Mouse (Mus musculus) intestine, postnatal 0 days (tissue): ENCODE data around the gene Fbxw2. TPM values are rescaled to one million over a fixed set of nuclear protein-coding genes. Genes with fewer than 3 reads are reported as not detected.
"Not testable (repeated sequence)": the region's sequence is repeated elsewhere in the genome, so short reads cannot be mapped to it uniquely, and the experiment has no call there.

Source experiments
- ATAC-seq: fragments of 200-750 bp; cut with Nextera tagmentation; 2 replicates; pipeline ENCODE4 v1.8.0; 2017; ENCODE audit warnings: mild to moderate bottlenecking, moderate TSS enrichment, moderate library complexity
- H3K27ac ChIP-seq: fragments of 300-500 bp; sonication (generic); 2 replicates; pipeline ENCODE4 v1.5.1; 2014; ENCODE audit warnings: mild to moderate bottlenecking, low read depth, low read length, moderate library complexity
- H3K27me3 ChIP-seq: fragments of 300-500 bp; sonication (generic); replicated peaks from 2 replicates; pipeline ENCODE4 v1.6.1; 2014; ENCODE audit warnings: low read length, mixed read lengths; ENCODE audit not compliant: control insufficient read depth, insufficient read depth
- H3K36me3 ChIP-seq: fragments of 300-500 bp; sonication (generic); 2 replicates; pipeline ENCODE4 v1.6.1; 2014; ENCODE audit warnings: mild to moderate bottlenecking, moderate library complexity; ENCODE audit not compliant: control insufficient read depth, insufficient read depth
- H3K4me1 ChIP-seq: fragments of 300-500 bp; sonication (generic); replicated peaks from 2 replicates; pipeline ENCODE4 v1.6.1; 2014; ENCODE audit warnings: antibody characterized with exemption, low read length, mixed read lengths; ENCODE audit not compliant: control insufficient read depth, insufficient read depth
- H3K4me2 ChIP-seq: fragments of 300-500 bp; sonication (generic); replicated peaks from 2 replicates; pipeline ENCODE4 v1.6.1; 2014; ENCODE audit warnings: low read depth, mild to moderate bottlenecking, moderate library complexity
- H3K4me3 ChIP-seq: fragments of 300-500 bp; sonication (generic); 2 replicates; pipeline ENCODE4 v1.5.1; 2014; ENCODE audit warnings: low read depth, low read length
- H3K9ac ChIP-seq: fragments of 300-500 bp; sonication (generic); 2 replicates; pipeline ENCODE4 v1.6.1; 2014; ENCODE audit warnings: mild to moderate bottlenecking, low read depth, low read length
- H3K9me3 ChIP-seq: fragments of 300-500 bp; sonication (generic); 2 replicates; pipeline ENCODE4 v1.6.1; 2016; ENCODE audit warnings: mixed run types; ENCODE audit not compliant: control insufficient read depth
- CTCF ChIP-seq: sonication (generic); IDR thresholded peaks from 2 replicates; pipeline ENCODE4 v1.5.1; 2016; ENCODE audit warnings: low read depth, mild to moderate bottlenecking, control low read depth, antibody characterized with exemption, moderate library complexity
- WGBS: fragments of 180-500 bp; shearing (Covaris S2); extraction: QIAGEN DNeasy Blood & Tissue Kit; methylation state at CpG from one replicate; pipeline ENCODE4 v1.1.7; 2014; 5-methylcytosine and 5-hydroxymethylcytosine counted together
- polyA plus RNA-seq: library from polyadenylated mRNA; unstranded; fragments of >200 nt; fragmentation: Nextera tagmentation; extraction: Ambion mirVana; gene quantifications from 2 replicates; pipeline ENCODE4 v1.2.1, GENCODE M21; 2015

The Fbxw2 gene
- polyA plus RNA-seq, 1 experiment from 2014 or later, result 36.8 TPM

GRCm38 (mm10) chr2:34804815-34805214 lies 21.3 kb downstream of the Fbxw2 start:
- Histone ChIP-seq H3K9me3 (no peaks in the 10 kb centered on the region), H3K36me3 (peaks cover 15% of the 10 kb centered on the region), H3K27ac (no peak overlapping the region), H3K4me3 (no peak overlapping the region), H3K4me2 (no peak overlapping the region), H3K27me3 (no peaks in the 10 kb centered on the region), H3K4me1 (0 out of 2 replicates have a peak, but pooled peaks cover 3% of the 10 kb centered on the region), H3K9ac (no peak overlapping the region)
- no peak for TF ChIP-seq CTCF
- no peak for ATAC-seq
- WGBS, result 41% methylated on average over 1 of the region's 1 CpGs

GRCm38 (mm10) chr2:34804172-34804571 lies 21.9 kb downstream of the Fbxw2 start:
- Histone ChIP-seq H3K4me1 (0 out of 2 replicates have a peak, but pooled peaks cover 3% of the 10 kb centered on the region), H3K4me3 (no peak overlapping the region), H3K9me3 (no peaks in the 10 kb centered on the region), H3K4me2 (peak overlapping the region; percentile 61; the same call in 1 of the 2 replicates), H3K27me3 (no peaks in the 10 kb centered on the region), H3K27ac (no peak overlapping the region), H3K36me3 (peaks cover 13% of the 10 kb centered on the region), H3K9ac (no peak overlapping the region)
- WGBS, result 97% methylated on average over 2 of the region's 2 CpGs
- no peak for TF ChIP-seq CTCF
- ATAC-seq, result no peak

GRCm38 (mm10) chr2:34803746-34804145 lies 22.4 kb downstream of the Fbxw2 start:
- Histone ChIP-seq H3K4me3 (0 out of 2 replicates have a peak overlapping the region, but pooled peaks have one; percentile 5), H3K27me3 (no peaks in the 10 kb centered on the region), H3K36me3 (peaks cover 13% of the 10 kb centered on the region), H3K9ac (no peak overlapping the region), H3K9me3 (no peaks in the 10 kb centered on the region), H3K27ac (no peak overlapping the region), H3K4me1 (0 out of 2 replicates have a peak, but pooled peaks cover 3% of the 10 kb centered on the region), H3K4me2 (peak overlapping the region; percentile 61)
- 62% methylated on average over 3 of the region's 3 CpGs for WGBS
- TF ChIP-seq CTCF, result no peak
- ATAC-seq, result no peak

- peak; percentile 20; the same call in 1 of the 2 replicates for TF ChIP-seq CTCF
- H3K27me3 ChIP-seq, H3K9me3 ChIP-seq, H3K4me1 ChIP-seq, H3K36me3 ChIP-seq: not testable (repeated sequence)
- under 1% methylated on average over 27 of the region's 32 CpGs for WGBS
- Histone ChIP-seq H3K4me3 (peak overlapping the region; percentile 68), H3K9ac (peak overlapping the region; percentile 71), H3K4me2 (peak overlapping the region; percentile 61), H3K27ac (peak overlapping the region; percentile 87)
- peak; percentile 34 for ATAC-seq
Observed at GRCm38 (mm10) chr2:34802565-34803245, 23.4 kb downstream of the Fbxw2 start.

- Histone ChIP-seq H3K36me3 (peaks cover 6% of the 10 kb centered on the region; the same call in 1 of the 2 replicates), H3K27me3 (no peaks in the 10 kb centered on the region), H3K4me2 (peak overlapping the region; percentile 61), H3K4me1 (0 out of 2 replicates have a peak, but pooled peaks cover 3% of the 10 kb centered on the region), H3K4me3 (peak overlapping the region; percentile 68), H3K9me3 (no peaks in the 10 kb centered on the region), H3K9ac (peak overlapping the region; percentile 71), H3K27ac (peak overlapping the region; percentile 87)
- peak; percentile 94 for ATAC-seq
- TF ChIP-seq CTCF, result peak; percentile 44
- WGBS, result 6% methylated on average over 39 of the region's 39 CpGs
Observed at GRCm38 (mm10) chr2:34801516-34802482, 24.3 kb downstream of the Fbxw2 start.

- H3K27me3 ChIP-seq, result no peaks in the 10 kb centered on the region
- H3K9ac ChIP-seq, result no peak overlapping the region
- H3K4me1 ChIP-seq, result 0 out of 2 replicates have a peak, but pooled peaks cover 3% of the 10 kb centered on the region
- H3K9me3 ChIP-seq, result no peaks in the 10 kb centered on the region
- WGBS, result 78% methylated on average over 7 of the region's 7 CpGs
- peak overlapping the region; percentile 91 for H3K4me2 ChIP-seq
- ATAC-seq, result no peak
- peak overlapping the region; percentile 83 for H3K4me3 ChIP-seq
- peaks cover 1% of the 10 kb centered on the region; the same call in 1 of the 2 replicates for H3K36me3 ChIP-seq
- H3K27ac ChIP-seq, result peak overlapping the region; percentile 28; the same call in 1 of the 2 replicates
- no peak for TF ChIP-seq CTCF
Observed at GRCm38 (mm10) chr2:34800371-34800770, 25.7 kb downstream of the Fbxw2 start.
